Mouse (Mus musculus) induced T-regulatory cell, adult 2 months (primary cell): ENCODE data around the gene Txndc12.

Experiments used
- DNase-seq: peaks from one replicate; pipeline ENCODE4 v3.0.0-alpha.2; 2012; ENCODE audit warnings: low read depth

The Txndc12 gene

DNA sequence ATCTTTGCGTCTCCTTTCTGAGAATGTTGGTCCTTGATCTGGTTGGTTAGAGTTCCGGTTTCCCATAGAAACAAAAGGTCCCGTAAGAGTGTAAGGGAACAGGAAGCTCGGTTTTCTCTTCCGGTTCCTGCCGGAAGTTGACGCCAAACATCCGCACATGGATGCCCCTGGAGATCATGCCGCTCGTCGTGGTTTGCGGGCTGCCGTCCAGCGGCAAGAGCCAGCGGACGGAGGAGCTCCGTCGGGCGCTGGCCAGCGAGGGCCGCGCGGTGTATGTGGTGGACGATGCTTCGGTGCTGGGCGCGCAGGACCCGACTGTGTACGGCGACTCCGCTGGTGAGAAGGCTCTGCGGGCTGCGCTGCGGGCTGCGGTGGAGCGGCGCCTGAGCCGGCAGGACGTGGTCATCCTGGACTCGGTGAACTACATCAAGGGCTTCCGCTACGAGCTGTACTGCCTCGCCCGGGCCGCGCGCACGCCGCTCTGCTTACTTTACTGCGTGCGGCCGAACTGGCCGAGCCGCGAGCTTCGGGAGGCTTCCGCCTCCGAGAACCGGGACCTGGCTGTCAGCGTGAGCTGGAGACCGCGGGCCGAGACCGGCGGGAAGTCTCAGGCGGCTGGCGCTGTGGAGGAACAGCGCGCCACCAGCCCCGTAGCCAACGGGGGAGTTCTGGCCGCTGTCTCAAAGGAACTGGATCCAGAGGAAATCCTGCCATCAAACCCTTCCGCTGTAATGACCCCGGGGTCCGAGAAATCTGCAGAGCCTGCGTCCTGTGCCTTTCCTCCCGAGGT is 13.5 kb downstream of the Txndc12 start, which contains the start of gene Kti12:
Gene Kti12 (plus strand): TSS at position 71 of the 790 bp plus-strand sequence.
- DNase-seq = peak; percentile 88

DNA sequence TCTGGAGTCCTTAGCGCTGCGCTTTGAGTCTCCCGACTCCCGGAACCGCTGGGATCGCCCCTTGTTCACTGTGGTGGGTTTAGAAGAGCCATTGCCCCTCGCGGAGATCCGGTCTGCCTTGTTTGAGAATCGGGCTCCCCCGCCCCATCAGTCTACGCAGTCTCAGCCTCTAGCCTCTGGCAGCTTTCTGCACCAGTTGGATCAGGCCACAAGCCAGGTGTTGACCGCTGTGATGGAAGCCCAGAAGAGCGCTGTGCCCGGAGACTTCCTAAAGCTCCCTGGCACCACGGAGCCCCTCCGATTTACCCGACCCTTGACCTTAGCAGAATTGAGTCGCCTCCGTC is 14.1 kb downstream of the Txndc12 start, which contains the start of gene A730015C16Rik:
Gene A730015C16Rik (minus strand): TSS at position 115 of the 344 bp plus-strand sequence.
- no peak for DNase-seq

DNA sequence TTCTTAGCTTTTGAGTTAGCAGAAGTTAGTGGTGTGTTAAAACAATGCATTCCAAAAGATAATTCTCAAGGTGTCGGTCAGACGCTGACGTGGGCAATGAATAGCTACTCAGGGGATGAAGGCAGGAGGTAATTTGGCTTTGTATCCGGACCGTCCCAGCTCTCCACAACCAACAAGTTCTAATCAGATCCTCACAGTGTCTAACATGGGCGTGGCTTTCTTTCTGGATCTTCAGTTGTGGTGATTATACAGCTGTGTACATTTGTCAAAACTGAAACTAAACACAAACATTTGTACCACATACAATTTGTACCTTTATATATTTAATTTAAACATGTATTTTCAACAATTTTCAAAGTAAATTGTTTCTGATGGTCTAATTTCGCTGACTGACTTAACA is 32.4 kb downstream of the Txndc12 start:
- DNase-seq = no peak

DNA sequence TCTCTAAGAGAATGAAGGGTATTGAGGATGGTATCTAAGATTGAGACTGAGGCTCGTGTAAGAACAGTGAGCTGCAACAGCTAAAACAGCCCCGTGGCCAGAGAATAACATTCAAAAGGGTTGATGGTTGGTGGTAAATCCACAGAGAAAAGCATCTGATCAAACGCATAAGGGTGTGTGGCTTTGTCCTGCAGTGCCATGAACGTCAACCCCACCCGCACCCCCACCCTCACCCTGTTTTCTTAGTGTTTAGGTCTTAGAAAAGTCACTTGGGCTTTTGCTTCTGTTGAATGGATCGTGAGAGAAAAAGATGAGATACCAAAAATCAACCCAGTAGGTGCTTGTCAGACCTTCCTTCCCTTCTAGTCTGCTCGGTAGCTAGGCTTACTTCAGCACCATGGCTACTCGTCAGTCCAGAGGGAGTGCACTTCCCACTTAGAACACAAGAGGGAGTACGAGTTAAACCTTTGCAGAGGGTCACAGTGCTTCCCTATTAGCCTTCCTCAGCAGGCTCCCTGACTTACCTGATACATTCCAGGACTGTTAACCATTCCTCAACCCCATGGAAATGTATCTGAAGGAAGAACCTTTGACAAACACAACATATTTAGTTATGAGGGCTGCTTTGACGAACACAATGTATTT is 35.5 kb downstream of the Txndc12 start:
- DNase-seq = peak; percentile 81

DNA sequence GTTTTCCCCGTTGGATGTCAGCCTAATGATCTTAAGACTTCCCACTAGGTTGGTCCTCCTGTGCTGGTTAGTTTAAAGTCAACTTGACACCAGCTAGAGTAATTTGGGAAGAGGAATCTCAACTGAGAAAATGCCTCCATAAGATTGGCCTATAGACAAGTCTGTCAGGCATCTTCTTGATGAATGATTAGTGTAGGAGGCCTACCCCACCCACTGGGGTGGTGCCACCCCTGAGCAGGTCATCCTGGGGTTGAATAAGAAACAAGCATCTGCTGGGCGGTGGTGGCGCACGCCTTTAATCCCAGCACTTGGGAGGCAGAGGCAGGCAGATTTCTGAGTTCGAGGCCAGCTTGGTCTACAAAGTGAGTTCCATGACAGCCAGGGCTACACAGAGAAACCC is 39.3 kb downstream of the Txndc12 start:
- no peak for DNase-seq

DNA sequence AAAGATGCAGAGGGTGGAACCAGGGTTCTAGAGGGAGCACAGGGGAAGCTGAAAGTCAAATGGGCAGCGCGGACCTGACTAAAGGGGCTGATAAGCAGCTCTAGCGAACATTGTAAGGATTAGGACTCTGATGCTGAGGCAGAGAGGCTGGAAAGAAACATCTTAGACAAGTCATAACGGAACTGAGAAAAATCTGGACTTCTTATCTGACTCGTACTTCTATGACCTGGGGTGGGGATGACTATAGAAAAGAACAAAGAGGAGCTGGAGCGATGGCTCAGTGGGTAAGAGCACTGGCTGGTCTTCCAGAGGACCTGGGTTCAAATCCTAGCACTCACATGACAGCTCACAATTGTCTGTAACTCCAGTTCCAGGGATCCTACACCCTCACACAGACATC is 43.5 kb downstream of the Txndc12 start:
- no peak for DNase-seq

DNA sequence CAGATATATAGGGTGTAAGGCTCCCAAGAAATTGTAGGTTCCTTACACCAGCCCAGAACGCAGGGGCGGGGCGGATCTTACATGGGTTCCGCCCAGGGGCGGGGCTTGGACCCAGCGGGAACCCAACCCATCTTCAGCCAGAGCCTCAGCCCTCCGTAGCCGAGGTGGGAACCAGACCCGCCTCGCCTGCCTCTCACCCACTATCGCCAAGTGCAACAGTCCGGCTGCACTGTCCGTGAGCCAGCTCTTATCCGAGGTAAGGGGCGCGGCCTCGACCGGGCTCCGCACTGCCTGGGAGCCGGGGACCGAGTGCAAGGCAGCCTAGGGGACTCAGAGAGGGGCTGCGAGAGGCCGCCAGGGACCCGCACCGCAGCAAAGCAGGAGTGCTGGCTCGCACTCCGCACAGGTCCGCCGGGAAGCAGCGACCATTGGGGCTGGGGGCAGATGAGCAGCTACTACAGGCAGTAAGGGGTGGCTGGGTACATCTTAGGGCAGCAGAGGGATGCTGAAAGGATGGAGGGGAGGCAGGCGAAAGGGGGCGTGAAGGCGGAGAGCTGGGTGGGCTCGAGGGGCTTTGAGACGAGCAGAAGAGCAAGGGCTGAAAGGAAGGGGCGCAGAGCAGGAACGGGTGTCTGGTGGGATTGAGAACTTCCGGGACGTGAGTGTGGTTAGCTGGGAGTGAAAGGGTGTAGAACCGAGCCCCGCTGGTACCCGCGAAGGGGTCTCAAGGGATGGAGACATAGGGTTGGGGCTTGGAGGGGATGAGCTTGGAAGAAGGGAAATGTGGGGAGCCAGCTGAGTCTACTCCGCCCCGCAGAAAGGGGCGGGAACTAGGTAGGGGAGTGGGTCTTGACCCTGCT is 44.8 kb downstream of the Txndc12 start, which contains the start of gene Rab3b:
Gene Rab3b (plus strand): TSS at position 101 of the 860 bp plus-strand sequence.
- peak; percentile 67 for DNase-seq

DNA sequence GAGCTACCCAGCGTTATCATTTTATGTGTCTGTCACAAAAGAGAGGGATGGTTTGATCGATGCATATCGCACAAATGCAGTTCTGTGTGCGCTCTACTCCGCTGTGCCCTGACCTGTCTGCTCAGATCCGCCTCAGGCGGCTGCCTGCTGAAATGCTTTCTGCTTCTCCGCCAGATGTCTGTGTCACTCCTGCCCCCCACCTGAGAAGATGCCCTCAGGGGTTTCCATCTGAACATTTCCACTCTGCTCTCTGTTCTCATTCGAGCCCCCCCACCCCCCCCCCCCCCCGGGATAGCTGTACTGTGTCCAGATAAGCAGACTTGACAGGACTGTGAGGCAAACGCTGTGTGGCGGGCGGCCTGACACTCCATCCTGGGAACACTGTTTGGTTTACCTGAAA is 49.4 kb downstream of the Txndc12 start:
- DNase-seq = no peak

DNA sequence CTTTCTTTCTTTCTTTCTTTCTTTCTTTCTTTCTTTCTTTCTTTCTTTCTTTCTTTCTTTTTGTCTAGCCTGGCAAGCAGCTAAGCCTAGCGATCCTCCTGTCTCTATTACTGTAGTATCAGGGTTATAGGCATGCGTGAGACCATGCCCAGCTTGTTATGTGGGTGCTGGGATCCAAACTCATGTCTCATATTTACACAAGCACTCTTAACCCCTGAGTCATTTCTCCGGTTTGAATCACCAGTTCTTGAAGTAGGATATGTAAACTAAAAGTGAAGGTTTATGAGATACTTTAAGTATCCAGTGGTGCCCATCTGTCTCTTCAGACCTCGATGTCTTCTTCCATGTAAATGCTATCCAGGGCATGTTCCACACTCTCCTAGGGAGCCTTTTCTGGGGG is 53.1 kb downstream of the Txndc12 start:
- DNase-seq = no peak

DNA sequence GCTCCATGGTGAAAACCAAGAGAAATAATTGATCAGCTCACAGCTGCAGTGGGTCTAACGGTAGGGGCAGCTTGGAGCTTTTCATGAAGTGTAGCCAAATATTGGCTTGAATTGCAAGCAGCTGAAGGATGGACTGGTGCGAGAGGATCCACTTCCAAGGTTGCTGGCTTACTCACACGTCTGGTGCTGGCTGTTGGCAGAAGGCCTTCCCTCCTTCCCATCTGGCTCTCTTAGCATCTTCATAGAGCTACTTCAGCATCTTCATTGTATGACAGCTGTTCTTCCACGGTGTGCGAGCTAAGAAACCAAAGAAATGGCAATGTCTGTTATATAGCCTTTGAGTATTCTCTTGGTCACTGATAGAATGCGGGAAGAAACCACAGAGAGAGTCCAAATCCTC is 56.5 kb downstream of the Txndc12 start:
- no peak for DNase-seq

DNA sequence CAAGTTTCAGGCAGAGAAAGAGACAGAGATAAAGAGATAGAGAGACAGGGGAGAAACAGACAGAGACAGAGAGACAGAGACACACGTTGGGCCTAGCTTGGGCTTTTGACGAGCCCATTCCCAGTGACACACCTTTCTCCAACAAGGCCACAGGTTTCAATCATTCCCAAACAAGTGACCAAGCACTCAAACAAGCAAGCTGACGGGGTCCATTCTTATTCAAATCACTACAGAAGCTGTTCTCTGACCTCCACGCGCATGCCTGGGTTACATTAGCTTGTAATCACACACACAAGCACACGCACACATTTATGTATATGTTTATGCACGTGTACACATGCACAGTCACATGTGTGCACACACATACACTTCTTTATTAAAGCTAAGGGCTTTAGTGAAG is 66.0 kb downstream of the Txndc12 start:
- no peak for DNase-seq

DNA sequence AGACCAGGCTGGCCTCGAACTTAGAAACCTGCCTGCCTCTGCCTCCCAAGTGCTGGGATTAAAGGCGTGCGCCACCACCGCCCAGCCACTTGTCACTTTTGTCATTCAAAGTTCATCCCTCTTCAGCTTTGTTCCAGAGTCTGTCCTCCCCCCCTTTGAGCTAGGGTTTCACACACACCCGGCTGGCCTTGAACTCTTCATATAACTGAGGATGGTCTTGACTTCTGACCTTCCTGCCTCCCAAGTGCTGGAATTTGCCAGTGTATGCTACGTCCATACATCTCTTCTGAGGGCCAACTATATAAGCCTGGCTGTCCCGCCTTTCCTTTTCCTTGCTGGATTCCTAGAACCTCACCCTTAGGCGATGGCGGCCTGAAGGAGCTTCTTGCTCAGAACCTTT is 68.5 kb downstream of the Txndc12 start:
- DNase-seq = no peak

DNA sequence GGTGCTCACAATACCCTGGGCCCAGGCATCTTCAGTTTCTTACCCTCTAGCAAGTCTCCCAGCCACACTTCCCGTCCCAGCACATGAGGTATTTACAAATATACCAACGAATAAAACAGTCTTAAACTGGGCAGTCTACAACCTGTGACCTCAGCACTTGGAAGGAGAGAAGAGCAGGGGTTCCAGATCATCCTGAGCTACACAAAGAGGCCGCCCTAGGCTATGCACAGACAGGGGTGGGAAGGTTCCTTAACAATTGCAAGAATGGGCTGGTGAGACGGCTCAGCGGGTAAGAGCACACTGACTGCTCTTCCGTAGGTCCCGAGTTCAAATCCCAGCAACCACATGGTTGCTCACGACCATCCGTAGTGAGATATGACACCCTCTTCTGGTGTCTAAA is 68.9 kb downstream of the Txndc12 start:
- DNase-seq = no peak

DNA sequence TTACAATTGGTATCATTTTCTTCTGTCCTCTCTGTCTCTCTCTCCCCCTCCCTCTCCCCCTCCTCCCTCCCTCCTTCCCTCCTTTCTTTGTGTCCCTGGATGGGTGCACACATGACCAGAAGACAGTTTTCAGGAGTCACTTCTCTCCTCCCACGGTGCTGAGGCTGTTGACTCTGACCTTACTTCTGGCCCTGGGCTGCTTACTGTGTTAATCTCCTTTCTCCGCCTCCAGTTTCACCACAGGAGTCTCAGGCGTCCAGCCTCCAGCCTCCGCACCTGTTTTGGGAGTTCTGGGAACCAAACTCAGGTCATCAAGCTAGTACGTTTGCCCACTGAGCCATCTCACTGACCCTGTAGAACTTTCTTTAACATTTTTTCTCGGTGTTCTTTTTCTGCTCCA is 69.7 kb downstream of the Txndc12 start:
- no peak for DNase-seq

DNA sequence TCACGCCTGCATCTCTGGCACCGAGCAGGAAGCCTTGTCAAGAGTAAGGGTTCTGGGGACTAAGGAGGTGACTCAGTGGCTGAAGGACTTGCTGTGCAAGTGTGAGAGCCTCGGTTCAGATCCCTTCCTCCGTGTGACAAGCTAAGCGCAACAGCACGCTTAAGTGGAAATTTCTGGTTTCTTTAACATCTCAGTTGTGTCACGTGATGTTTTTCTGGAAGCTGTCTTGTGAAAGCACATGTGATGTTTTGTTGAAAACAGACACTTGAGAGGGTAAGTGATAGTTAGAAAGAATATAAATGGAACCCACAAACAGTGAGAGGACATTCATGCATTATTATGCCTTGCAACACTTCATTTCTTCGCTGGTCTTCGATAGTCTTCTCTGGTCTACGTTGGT is 70.4 kb downstream of the Txndc12 start:
- no peak for DNase-seq

DNA sequence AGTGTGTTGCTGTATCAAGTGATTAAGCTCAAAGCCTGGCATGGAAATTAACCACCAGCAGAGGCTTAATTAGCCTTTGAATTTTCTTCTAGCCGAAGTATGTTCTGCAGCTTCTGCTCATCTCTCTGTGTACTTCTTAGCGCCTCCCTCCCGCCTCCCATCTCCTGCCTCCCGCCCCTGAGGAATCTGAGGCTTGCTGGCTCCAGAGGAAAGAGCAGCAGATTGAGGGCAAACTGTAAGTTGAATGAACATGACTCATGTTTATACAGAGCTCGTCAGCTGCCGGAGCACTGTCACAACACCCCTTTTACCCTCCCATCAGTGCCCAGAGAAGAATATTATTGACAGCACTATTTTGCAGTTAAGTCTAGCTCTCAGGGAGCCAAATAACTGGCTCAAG is 71.5 kb downstream of the Txndc12 start:
- no peak for DNase-seq

DNA sequence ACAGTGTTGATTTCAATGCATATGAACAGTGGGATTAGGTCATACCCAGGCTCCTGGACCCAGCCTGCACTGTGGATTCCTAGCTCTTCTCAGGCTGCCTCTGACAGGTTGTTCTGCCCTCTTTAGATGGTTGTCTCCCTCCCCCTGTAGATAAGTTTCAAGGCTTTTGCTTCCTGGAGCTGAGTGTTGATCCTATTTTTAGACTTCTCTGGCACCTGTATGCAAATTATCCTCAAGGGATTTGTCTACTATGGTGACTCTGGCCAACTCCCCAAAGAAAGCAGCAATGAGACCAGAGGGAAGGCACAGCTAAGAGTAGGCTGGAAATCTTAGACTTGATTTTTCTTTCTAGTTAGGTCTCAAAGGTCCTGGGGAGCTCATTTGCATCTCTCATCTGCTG is 73.1 kb downstream of the Txndc12 start:
- no peak for DNase-seq

DNA sequence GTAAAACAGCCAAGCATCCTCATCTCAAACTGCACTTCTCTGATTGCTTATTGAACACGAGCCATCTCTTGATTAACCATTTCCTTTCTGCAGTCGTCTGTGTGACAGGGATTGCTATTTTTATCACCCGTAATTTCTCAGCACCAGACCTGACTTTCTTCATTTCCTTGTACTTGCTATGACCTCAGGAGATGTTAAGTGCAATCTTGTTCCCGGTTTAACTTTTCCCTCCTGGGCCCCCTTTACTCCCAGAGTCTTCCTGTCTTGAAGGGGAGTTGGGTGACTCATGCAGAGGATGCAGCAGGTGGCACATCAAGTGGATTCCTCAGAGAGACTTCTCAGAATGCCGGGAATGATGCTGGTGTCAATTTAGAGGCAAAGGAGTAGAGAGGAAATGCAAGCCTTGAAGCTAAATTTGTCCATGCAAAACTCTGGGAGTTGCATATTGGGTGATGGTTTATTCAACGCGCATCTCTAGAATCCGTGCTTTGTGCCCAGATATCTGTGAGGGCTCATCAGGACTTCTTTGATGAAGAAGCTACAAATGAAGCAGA is 75.5 kb downstream of the Txndc12 start:
- no peak for DNase-seq
